Mouse (Mus musculus) T-cell, adult 2 months (primary cell): ENCODE results near the gene Rab7.

ENCODE experiments used
- DNase-seq: peaks from one replicate; pipeline ENCODE4 v3.0.0; 2022; ENCODE audit warnings: low spot score

Rab7 gene

DNA sequence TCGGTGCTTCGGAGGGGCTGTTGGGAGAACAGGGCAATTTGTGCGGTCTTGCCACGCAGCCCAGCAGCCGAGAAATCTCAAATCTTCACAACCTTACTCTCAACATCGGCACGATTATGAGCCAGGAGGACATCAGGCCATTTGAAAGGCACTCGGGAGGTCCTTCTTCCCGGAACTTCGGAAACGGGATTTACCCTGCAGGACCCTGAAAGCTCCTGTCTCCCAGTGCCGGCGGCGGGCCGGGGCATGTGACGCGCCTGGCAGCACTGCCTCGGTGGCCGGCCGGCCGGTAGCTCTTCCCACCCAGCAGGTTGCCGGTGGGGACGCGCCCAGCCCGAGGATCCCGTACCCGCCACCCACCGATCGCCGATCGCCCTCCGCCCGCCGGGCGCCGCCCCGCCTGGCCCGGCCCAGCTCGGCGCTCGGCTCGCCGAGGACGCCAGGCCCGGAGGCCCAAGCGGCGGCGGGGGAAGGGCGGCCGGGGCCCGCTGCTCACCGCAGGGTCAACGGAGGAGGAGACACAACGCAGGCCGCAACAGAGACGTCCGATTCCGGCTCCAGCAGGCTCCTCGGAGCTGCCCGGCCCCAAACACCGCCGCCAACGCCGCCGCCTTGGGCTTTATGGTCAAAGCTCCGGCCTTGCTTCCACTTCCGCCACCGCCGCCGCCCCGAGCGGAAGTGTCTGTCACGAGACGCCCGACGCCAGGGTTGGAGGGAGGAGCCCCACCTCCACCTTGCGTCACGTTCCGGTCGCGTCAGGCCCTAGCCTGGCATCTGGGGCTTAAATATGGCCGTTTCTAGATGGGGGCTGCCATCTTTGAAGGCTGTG, at the start of gene Rab7:
Gene Rab7, minus strand, starts transcription at position 694 of the 829 bp plus-strand sequence.
- peak; percentile 94 for DNase-seq

DNA sequence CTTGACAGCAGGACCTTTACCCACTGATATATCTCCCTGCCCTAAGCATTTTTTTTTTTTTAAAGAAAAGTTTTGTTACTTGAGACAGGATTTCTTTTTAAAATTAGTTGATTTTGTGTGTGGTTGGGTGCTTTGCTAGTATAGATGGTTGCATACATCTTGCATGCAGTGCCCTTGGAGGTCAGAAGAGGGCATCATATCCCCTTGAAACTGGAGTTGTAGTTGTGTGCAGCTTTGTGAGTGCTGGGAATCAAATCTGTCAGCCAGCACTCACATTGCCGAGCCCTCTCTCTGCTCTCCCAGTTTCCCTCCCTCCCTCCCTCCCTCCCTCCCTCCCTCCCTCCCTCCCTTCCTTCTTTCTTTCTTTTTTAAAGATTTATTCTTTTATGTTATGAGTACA, 43.9 kb upstream of the Rab7 start:
- DNase-seq = no peak

DNA sequence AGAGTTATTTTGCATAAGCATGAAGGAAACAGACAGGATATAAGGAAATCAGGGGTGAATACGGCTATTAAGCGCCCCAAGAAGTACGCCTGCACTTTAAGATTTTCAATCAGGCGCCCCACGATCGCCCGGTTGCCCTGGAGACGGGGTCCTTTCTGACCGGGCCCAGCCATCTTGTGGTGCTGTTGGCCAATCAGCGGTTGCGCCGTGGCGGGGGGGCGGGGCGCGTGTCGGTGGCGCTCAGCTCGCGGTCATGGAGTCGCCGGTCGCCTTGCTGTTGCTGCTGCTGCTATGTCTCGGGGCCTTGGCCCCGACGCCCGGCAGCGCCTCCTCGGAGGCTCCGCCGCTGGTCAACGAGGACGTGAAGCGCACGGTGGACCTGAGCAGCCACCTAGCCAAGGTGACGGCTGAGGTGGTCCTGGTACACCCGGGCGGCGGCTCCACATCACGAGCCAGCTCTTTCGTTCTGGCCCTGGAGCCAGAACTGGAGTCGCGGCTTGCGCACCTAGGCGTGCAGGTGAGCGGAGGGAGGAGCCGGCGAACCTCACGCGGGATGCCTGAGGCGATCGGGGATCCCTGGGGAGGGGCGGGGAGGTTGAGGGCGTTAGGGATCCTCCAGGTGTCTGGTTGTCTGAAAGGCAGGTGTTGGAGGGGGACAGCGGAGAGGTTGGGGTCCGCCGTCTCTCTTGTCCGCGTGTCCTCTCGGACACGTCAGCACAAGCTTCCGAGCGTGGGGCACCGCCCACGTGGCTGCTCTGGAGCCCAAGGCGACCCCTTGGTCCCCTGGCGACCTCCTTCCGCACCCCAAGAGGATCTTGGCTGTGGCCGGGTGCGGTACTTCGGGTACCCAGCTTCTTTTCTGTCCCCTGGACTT, 39.4 kb upstream of the Rab7 start, which contains the start of gene Rpn1:
Gene Rpn1, plus strand, starts transcription at position 205 of the 874 bp plus-strand sequence.
- peak; percentile 97 for DNase-seq

DNA sequence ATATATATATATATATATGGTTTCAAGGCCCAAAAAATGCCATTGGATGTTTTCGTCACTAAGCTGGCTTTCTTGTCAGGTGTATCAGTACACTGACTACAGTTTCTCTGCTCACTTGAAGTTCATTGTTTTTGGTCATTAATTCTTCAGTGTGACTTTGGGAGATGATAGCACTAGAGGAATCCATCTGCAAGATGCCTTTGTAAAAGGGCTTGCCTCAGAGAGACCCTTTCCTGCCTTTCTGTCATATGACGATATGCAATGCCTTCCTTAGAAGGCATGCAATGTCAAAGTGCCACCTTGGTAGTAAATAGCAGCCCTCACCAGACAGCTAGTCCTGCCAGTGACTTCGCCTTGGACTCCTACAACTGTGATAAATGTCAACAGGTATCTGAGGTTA, 38.6 kb upstream of the Rab7 start:
- DNase-seq = no peak

DNA sequence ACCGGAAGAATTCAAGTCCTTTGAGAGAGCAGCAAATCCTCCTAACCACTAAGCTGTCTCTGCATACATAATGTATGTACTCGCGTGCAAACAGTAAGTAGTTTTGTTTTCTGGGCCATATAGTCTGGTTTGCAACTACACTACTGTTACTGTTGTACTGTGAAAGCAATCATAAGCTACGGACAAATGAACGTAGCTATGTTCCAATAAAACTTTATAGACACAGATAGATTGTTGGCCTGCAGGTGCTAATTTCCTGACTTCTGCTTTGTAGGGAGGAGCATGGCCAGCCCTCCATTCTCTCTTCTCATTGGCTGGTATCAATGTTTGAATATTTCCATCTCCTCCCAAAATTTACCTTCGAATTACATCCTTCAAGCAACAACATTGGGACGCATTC, 38.0 kb upstream of the Rab7 start:
- no peak for DNase-seq

DNA sequence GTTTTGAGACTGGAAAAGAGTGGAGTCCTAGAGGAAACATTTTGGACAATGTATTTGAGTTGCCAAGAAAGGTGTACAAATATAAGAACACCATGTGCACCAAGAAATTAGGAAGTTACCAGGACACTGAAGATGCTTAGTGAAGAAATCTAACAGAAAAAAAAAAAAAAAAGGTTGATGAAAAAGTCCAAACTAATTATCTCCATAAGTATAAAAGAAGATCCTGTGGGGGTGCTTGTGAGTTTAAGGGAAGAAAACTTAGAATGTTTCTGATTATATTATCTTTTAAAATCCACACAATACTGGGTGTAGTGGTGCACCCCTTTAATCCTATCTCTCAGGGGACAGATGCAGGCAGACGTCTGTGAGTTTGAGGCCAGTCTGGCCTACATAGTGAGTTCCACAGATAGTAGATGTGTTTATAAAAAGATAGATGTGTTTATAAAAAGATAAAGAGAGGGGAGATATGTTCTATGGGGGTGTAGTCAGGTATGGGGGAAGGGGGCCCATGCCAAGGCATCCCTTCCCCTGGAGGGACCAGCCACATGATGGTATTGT, 31.0 kb upstream of the Rab7 start:
- no peak for DNase-seq

DNA sequence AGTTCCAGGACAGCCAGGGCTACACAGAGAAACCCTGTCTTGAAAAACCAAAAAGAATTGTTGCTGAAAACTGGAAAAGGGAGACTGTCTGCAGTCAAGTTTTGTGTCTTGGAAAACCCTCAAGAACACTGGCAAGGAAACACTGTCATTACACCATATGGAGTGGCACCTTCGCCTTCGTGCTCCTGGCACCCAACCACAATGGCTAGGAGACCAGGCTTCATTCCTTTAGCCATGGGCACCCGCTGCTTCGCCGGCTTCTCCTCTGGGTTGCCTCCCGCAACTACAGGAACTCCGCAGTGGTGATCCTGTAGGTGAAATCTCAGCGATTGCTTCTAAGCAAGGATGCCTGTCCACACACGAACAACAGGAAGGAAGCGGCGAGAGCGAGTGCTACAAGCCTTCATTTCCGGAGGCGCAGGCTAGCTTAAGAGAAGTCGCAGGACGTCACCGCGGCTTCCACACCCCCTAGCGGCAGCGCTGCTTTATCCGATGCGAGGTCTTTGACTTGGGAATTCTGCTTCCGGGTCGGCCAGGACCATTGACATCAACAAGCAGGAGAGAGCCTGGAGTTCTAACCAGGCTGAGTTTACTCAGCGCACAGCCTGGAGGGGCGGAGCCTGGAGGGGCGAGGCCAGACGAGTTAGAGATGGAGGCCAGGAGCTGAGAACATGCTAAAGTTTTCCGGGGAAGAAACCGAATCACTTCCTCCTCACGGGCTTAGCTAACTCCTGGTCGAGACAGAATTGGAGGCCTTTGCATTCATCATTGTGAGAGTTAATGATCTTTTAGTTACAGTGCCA, 29.9 kb upstream of the Rab7 start:
- peak; percentile 90 for DNase-seq

DNA sequence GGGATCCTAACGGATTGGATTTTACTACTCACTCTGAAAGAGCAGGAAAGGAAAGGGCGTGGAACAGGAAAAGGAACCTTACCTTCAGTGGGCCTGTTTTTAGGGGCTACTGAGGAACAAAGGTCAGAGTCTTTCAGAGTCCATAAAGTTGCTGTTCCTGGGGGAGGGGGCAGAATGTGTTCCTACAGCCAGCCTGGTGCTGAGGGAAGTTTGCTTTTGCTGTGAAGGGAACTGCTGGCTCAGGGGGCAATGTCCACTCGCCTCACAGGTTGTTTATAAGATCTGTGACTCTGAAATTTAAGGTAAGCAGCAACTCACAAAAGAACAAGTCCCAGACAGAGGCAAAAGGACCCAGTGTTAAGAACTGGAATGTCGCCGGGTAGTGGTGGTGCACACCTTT, 26.1 kb upstream of the Rab7 start:
- DNase-seq = no peak

DNA sequence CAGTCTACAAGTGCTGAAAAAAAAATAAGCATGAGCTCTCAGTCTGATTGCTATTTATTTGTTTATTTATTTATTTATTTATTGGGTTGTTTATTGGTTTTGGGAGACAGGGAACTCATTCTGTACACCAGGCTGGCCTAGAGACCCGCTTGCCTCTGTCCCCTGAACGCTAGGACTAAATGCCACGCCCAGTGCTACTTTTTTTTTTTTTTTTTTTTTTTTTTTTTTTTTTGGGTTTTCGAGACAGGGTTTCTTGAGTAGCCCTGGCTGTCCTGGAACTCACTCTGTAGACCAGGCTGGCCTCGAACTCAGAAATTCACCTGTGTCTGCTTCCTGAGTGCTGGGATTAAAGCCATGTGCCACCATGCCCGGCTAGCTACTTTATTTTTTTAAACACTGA, 25.4 kb upstream of the Rab7 start:
- DNase-seq = no peak

DNA sequence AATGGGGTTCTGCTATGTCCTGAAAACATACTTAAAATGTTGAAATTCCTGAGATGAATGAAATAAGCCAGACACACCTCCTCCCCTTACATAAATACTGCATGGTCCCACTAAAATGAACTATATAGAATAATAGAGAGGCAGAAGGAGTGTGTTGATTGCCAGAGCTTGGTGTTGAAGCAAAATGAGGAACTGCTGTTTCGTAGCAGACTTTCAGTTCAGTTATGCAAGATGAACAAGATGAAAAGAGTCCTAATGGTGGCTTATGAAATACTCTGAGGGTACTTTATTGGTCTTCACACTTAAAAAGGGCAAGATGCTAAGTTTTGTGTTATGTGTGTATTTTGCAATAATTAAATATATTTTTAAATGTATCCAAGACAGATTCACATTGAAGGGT, 23.7 kb upstream of the Rab7 start:
- DNase-seq = no peak

DNA sequence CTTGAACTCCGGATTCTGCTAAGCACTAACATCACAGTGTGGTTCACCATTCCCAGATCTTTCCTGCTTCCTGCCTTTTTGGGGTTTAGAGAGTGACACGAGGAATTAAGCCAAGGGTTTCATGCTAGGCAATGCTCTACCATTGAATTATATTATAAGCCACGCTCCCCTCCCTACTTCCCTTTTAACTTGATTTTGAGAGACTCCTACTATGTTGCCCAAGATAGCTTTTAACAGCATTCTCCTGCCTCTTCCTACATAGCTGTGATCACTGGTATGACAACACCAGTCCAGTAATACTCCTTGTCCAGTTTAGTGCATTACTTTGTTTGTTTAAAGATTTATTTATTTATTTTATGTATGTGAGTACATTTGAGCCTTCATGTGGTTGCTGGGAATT, 22.7 kb upstream of the Rab7 start:
- DNase-seq = no peak

DNA sequence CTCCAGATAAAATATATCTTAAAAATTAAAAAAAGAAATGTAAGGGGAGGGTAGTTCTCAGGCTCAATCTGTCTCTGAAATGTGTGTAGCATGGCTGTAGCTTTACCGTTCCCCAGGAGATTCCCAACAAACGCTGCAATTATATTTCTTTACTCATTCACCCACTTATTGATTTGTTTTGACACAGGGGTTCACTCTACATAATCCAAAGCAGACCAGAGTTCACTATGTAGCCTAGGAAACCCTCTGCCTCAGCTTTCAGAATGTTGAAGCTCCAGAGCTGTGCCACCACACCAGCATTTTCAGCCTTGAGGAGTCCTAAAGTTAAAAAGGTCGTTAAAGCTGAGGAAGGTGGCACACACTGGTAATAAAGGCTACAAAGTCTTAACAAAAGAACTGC, 20.9 kb upstream of the Rab7 start:
- no peak for DNase-seq

DNA sequence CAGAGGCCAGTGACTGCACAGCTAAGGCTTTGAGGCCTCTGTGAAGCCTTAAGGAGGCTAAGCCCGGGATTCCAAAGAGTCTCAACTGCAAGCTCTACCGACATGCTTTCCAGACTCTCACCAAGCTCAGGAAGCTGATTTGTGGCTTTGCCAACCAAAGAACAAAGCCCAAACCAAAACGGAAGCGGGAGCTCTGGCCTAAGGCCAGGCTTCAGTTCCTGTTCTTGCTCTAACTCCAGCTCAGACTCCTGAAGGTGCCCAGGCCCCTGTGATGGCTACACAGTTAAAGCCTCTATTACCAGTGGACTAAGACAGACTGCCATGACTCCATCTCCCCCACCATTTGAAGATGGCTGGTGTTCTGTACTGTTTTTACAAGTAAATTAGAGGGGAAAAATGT, 20.0 kb upstream of the Rab7 start:
- DNase-seq = no peak

DNA sequence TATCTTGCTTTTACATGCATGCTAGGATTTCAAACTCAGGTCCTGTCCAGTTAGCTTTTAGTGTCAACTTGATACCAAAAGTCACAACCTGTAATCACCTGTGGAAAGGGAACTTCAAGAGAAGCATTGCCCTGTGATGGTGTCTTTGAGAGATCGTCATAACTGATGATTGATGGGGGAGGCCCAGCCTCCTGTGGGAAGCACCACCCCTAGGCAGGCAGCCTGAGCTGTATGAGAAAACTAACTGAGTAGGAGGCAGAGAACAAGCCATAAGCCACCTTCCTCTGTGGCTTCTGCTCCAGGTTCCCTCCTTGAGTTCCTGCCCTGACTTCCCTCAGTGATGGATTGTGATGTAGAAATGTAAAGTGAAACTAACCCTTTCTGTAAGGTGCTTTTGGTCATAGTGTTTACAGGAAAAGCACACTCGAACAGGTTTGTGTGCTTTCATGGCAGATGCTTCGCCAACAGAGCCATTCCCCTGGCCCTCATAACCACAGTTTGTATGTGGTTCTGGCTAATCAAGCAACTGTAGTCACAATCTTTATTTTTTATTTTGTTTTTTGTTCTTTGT, 19.1 kb upstream of the Rab7 start:
- no peak for DNase-seq

DNA sequence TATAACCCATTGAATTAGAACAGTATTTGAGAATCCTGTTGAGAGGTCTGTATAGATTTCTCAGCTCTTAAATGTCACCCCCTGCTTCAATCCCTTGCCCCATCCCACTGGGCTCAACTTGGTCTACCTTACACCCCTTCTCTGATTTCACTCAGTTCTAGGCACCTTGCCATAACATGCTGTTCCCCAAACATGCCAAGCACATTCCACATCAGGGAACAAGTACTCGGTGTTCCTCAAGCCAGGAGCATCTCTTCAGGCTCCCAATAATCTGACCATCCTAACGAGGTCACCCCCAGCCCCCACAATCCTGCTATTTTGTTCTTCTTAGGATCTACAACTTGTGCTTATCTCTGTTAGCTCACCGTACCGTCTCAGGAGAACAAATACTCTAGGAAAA, 17.3 kb upstream of the Rab7 start:
- no peak for DNase-seq

DNA sequence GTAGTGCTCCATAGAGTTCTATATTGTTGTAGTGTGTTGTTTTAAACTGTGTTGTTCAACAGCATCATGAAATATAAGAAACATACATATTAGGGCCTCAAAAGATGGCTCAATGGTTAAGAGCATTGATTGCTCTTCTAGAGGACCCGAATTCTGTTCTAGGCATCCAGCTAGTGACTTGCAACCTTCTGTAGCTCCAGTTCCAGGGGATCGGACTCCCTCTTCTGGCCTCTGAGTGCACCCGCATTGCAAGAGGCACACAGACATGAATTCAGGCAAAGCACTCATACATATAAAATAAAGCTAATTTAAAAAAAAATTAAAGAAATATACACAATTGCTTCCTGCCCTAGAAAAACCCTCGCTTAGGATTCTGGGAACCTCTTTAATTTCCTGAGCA, 16.3 kb upstream of the Rab7 start:
- no peak for DNase-seq

DNA sequence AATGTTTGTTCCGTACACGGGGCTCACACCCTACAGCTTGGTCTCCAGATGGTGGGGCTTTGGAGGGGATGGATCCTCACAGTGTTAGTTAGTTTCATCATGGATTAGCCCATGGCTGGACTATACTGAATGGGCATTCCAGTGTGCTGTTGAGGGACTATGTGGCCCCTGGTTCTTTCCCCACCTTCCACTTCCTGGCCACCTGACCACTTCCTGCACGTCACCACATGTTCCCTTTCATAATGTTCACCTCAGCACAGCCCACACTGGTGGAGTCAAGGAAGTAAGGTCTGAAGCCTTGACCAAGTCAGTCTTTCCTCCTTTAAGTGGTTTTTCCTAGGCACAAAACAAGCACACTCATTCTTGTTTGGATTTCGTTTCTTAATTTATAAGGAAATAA, 15.5 kb upstream of the Rab7 start:
- DNase-seq = no peak

DNA sequence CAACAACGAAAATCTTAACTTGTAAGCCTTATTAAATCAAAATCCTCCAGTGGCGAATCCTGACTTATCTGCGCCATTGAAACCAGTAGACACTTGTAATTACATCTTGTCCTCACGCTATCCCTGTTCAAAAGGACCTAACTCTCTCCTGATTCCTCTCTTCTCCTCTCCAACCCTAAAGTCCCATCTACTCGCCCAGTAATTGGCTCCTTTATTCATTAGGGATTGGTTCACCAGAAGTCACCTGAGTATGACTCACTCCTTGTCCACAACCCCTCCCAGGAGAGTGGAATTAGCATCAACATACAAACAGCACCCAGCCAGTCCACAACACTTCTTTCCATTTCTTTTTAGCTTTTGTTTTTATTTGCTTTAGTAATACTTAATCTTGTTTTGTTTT, 14.8 kb upstream of the Rab7 start:
- no peak for DNase-seq

DNA sequence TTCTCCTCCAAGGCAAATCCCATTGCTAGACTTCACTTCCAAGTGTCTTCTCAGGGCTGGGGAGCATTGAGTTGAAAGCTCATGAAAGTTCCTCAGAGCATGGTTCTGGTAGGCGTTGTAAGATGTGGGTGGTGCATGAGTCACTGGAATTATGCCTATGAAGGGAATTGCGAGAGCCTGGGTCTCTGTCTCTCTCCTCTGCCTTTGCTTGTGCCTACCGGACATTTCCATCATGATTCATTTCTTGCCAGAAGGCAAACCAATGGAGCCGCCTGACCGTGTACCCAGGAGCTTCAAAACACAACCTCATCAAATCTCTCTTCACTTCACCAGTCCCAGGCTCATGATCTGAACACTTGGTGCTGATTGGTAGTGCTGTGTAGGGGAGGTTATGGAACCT, 11.8 kb upstream of the Rab7 start:
- no peak for DNase-seq

DNA sequence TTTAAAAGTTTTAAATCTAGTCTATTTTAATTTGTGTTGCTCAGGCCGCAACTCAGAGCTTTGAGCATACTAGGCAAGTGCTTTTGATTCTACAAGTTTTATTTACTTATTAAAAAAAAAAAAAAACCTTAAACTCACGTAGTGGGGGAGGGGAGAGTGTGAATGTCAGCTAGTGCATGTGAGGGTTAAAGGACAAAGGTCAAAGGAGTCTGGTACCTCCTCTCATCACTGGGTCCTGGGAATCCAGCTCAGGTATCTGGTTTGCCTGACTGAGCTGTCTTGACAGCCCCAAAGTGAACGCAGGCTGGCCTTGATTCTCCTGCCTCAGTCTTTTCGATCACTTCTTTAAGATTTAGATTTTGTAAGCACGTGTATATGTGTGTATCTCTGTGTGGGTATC, 10.6 kb upstream of the Rab7 start:
- DNase-seq = no peak

DNA sequence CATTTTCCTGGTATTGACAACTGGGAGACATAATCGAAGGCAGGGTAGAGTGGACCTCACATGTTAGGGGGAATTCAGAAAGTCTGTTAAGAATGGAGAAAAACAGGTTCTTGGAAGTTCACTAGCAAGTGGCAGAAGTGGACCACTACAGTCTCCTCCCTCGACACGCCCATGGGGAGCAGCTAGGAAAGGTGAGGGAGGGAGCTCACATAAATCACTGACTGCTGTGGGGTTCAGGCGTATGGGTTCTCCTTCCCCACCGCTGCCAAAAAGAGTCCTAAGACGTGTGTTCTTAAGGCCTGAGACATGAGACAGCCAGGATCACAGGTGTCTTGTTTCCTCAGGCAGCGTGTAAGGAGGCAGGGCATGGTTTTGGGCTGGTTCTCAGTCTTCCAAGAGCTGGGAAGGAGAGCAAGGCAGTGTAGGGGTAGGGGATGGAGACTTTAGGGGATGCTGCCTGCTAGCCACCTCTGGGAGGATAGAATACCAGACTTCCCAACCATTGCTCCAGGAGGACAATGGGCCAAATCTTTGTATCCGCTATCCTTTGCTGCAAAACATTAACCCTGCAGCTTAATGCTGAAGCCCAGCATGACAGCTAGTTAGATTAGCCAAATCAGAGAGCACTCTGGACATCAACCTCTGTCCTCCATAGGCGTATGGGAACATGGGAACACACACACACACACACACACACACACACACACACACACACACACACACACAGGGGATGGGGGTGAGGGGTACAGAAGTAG, 9.2 kb upstream of the Rab7 start:
- no peak for DNase-seq
